Mouse (Mus musculus): ENCODE results near the gene AI413582. TPM values are rescaled to one million over a fixed set of nuclear protein-coding genes. Genes with fewer than 3 reads are reported as not detected.

AI413582 gene
- polyA plus RNA-seq (2012; rRNA removed): 98.9 and 104 TPM in 2 replicates

DNA sequence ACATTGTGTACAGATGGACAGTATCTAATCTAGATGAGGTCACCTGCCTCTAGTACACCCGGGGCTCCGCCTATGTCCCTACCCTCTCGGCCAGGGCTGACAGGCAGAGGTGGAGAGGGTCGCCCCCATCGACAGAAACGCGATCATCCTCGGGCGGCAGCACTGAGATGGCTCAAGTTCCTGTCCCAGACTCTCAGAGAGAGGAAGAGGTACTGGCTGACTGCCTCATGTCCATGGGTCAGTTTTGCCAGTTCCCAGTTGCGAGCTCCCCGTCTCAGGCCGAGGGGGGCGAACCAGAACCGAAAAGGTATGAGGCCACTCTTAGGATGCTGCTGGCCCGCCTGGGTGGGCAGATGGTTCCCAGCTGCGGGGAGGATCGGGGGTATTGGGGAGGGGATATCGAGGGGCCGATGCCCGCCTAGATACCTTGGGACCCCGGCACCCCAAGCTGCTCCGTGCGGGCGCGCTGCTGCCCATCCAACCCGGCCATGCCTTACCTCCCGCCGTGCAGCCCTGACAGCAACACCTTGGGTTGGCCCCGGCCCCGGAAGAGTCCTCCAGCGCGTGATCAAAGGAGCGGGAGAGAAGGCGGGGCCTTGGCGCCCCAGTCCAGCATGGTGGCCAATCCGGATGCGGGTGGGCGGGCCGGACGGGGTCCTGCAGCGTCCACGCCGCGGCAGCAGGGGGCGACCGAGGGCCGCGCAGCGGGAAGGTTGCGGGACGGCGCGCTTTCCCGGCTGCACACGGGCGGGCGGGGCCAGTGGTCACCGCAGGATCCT lies at the start of gene AI413582:
Gene AI413582 (minus strand): TSS at position 594 of the 779 bp plus-strand sequence.
- peak within 1 kb of the TSS; percentile 84 for H3K4me3 ChIP-seq (replicated peaks; ENCODE audit: insufficient read depth, low read depth, low read length)
- under 1% methylated on average over 57 of the region's 58 CpGs for WGBS
- TF ChIP-seq POLR2A (IDR thresholded peaks at IDR 0.05; ENCODE audit: borderline replicate concordance, insufficient read depth, low read length) (peak; percentile 70; the same call in 1 of the 2 replicates), CTCF (IDR thresholded peaks at IDR 0.05; ENCODE audit: borderline replicate concordance, insufficient read depth, low read depth, low read length) (peak; percentile 76)

DNA sequence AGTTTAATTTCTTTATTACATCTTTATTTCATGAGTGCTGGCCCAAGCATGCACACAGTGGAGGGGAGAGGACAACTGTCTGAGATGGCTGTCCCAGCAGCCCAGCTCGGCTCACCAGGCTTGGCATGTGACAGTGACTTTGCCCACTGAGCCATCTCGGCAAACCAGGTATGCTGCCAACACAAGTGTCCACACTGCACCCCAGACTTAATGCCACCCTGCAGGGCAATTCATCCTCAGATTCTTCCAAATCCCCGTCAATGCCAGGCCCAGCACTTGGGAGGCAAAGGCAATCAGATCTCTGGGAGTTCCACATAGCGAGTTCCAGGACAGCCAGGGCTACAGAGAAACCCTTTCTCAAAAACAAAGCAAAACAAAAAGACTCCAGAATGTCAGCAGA lies 47.5 kb upstream of the AI413582 start:
- Histone ChIP-seq H3K4me1 (ENCODE audit: control insufficient read depth, insufficient read depth, low read length) (peaks cover 61% of the 10 kb centered on the region), H3K27me3 (ENCODE audit: control insufficient read depth, insufficient read depth, low read length) (no peaks in the 10 kb centered on the region), H3K27ac (ENCODE audit: insufficient read depth, low read length) (peak overlapping the region; percentile 62), H3K4me3 (replicated peaks; ENCODE audit: insufficient read depth, low read depth, low read length) (no peak overlapping the region)
- peak in 1 of 2 experiments; percentile 58 for DNase-seq
- 7% methylated on average over 4 of the region's 4 CpGs for WGBS
- TF ChIP-seq POLR2A (IDR thresholded peaks at IDR 0.05; ENCODE audit: borderline replicate concordance, insufficient read depth, low read length) (no peak), CTCF (IDR thresholded peaks at IDR 0.05; ENCODE audit: borderline replicate concordance, insufficient read depth, low read depth, low read length) (no peak)

More for the DNA sequence above, at the start of gene AI413582:
- DNase-seq: peak; percentile 98 to 100
- Histone ChIP-seq H3K4me1 (ENCODE audit: control insufficient read depth, insufficient read depth, low read length) (peaks cover 26% of the 10 kb centered on the region), H3K27me3 (ENCODE audit: control insufficient read depth, insufficient read depth, low read length) (no peaks in the 10 kb centered on the region), H3K27ac (ENCODE audit: insufficient read depth, low read length) (peak within 1 kb of the TSS; percentile 91)

DNA sequence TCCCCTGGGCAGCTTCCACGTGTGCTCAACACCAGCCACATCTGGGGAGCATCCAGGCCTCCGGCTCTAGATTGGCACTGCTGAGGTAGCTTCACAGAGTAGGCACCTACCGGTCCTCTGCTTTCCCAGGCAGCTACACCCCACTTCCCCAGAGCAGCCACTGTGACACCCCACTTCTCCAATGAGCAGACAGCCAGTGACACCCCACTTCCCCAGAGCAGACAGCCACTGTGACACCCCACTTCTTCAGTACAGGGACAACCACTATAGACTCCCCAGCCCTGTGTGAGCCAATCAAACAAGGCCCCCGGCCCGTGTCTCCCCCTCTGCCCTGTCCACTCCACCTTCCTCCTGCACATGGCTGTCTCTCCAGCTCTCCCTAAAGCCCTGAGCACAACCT lies 46.4 kb upstream of the AI413582 start:
- TF ChIP-seq CTCF (IDR thresholded peaks at IDR 0.05; ENCODE audit: borderline replicate concordance, insufficient read depth, low read depth, low read length) (no peak), POLR2A (IDR thresholded peaks at IDR 0.05; ENCODE audit: borderline replicate concordance, insufficient read depth, low read length) (no peak)
- Histone ChIP-seq H3K27ac (ENCODE audit: insufficient read depth, low read length) (peak overlapping the region; percentile 47), H3K4me3 (replicated peaks; ENCODE audit: insufficient read depth, low read depth, low read length) (no peak overlapping the region), H3K4me1 (ENCODE audit: control insufficient read depth, insufficient read depth, low read length) (peaks cover 60% of the 10 kb centered on the region), H3K27me3 (ENCODE audit: control insufficient read depth, insufficient read depth, low read length) (no peaks in the 10 kb centered on the region)
- DNase-seq: no peak
- WGBS: 59% methylated on average over 5 of the region's 5 CpGs

DNA sequence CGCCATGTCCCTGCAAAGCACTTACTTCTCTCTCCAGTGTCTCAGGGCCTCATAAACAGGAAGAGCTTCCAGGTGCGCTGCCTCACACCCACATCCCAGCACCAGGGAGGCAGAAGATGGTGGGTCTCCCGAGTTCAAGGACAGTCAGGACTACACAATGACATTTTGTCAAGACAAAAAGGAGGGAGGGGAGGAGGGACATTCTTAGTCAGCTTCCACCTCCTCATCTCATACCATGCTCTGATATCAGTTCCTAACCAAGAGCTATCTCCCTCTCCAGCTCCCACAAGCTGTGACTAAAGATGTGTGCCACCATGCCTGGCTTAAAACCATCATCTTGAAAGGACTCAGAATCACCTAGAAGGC lies 45.9 kb upstream of the AI413582 start:
- Histone ChIP-seq H3K4me1 (ENCODE audit: control insufficient read depth, insufficient read depth, low read length) (peaks cover 60% of the 10 kb centered on the region), H3K27me3 (ENCODE audit: control insufficient read depth, insufficient read depth, low read length) (no peaks in the 10 kb centered on the region), H3K27ac (ENCODE audit: insufficient read depth, low read length) (peak overlapping the region; percentile 47), H3K4me3 (replicated peaks; ENCODE audit: insufficient read depth, low read depth, low read length) (no peak overlapping the region)
- DNase-seq: no peak
- WGBS: 47% methylated on average over 3 of the region's 3 CpGs
- no peak for TF ChIP-seq POLR2A (IDR thresholded peaks at IDR 0.05; ENCODE audit: borderline replicate concordance, insufficient read depth, low read length)
- no peak for TF ChIP-seq CTCF (IDR thresholded peaks at IDR 0.05; ENCODE audit: borderline replicate concordance, insufficient read depth, low read depth, low read length)

DNA sequence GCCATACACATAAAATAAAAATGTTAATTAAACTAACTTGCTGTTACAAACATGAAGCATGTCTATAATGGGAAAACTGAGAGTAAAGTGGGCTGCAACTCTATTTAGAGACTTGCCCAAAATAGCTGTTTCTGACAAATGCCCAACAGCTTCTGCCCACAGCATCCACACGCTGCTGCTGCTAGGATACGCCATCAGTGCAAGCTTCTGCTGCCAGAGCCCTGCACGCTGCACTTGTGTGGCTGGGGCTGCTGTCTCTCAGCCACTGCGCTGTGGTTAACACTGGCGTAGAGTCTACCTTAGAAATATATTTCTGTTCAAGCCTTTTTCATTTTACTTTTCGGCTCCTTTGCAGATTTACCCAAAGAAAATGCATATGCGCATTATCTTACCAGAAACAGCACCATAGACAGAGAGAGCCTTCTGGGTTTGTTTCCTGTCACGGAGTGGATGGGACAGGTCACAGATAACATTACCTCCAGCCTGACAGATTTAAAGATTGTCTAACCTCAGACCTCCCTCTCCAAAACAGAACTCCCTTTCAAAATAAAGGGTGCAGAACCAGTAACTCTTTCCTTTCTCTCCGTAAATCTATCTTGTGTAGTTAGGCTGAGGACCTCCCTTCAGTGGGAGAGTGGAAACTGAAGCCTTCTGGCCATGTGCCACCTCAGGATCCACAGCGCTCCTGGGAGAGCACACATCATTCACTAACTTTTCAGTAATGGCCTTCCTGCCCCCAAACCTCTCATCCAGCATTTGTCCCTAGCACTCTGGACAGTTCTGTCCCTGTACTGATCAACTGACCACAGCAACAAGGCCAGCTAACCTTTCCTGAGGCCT lies 45.3 kb upstream of the AI413582 start:
- peak overlapping the region; percentile 63 for H3K27ac ChIP-seq (ENCODE audit: insufficient read depth, low read length)
- 44% methylated on average over 10 of the region's 10 CpGs for WGBS
- no peak overlapping the region for H3K4me3 ChIP-seq (replicated peaks; ENCODE audit: insufficient read depth, low read depth, low read length)
- no peaks in the 10 kb centered on the region for H3K27me3 ChIP-seq (ENCODE audit: control insufficient read depth, insufficient read depth, low read length)
- TF ChIP-seq CTCF (IDR thresholded peaks at IDR 0.05; ENCODE audit: borderline replicate concordance, insufficient read depth, low read depth, low read length): no peak
- no peak for TF ChIP-seq POLR2A (IDR thresholded peaks at IDR 0.05; ENCODE audit: borderline replicate concordance, insufficient read depth, low read length)
- DNase-seq: peak in 1 of 2 experiments; percentile 47
- peaks cover 64% of the 10 kb centered on the region for H3K4me1 ChIP-seq (ENCODE audit: control insufficient read depth, insufficient read depth, low read length)

DNA sequence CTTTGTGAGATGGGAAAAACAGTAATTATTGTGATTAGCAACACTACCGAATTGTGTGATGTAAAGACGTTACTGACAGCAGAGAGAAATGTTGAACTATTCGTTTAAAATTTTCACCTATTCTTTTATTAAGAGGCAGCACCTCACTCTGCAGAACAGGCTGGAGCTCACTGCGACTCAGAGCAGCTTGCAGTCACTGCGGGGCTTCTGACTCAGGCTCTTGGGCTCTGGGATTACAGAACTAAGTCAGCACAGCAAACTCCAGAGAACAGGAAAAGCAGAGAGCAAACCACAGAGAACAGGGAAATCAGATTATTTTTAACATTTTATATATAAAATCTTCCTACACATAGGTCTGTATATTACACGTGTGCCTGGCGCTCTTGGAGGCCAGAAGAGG lies 44.0 kb upstream of the AI413582 start:
- 34% methylated on average over 7 of the region's 7 CpGs for WGBS
- Histone ChIP-seq H3K4me1 (ENCODE audit: control insufficient read depth, insufficient read depth, low read length) (peaks cover 65% of the 10 kb centered on the region), H3K4me3 (replicated peaks; ENCODE audit: insufficient read depth, low read depth, low read length) (no peak overlapping the region), H3K27ac (ENCODE audit: insufficient read depth, low read length) (peak overlapping the region; percentile 63; the same call in 1 of the 2 replicates), H3K27me3 (ENCODE audit: control insufficient read depth, insufficient read depth, low read length) (no peaks in the 10 kb centered on the region)
- no peak for TF ChIP-seq CTCF (IDR thresholded peaks at IDR 0.05; ENCODE audit: borderline replicate concordance, insufficient read depth, low read depth, low read length)
- no peak for TF ChIP-seq POLR2A (IDR thresholded peaks at IDR 0.05; ENCODE audit: borderline replicate concordance, insufficient read depth, low read length)
- DNase-seq: peak in 1 of 2 experiments; percentile 66

DNA sequence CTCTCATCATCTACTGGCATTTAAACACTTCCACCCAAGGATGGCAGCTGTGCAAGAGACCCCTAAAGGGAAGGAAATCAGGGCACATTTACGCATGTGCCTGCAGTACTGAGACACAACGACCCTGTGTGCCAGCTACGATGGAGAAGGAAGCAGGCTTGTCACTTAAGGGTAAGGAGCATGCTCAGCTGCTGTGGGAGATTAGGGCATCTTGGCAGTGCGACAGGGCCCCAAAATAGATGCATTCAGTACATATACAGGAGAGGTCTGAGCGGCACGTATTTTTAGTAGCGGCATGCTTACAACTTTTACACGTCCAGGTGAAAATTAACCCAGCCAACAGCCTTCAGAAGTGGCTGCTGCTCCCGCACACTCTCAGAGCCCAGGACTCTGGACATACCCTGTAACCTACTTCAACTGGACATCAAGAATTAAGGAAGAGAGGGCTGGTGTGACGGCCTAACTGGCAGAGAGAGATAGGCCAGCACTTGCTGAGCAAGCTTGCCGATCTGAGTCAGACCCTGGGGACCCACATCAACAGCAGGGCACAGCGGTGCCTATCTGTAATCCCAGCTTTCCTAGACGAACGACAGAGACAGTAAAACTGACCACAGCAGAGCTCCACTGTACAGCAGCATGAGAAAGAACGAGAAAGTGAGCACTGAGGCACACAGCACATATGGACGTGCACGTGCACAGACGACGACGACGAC lies 38.1 kb upstream of the AI413582 start:
- peak; percentile 65 to 70 for DNase-seq

More for the DNA sequence above, 38.1 kb upstream of the AI413582 start:
- WGBS: 24% methylated on average over 21 of the region's 21 CpGs
- Histone ChIP-seq H3K27me3 (ENCODE audit: control insufficient read depth, insufficient read depth, low read length) (no peaks in the 10 kb centered on the region), H3K4me3 (replicated peaks; ENCODE audit: insufficient read depth, low read depth, low read length) (no peak overlapping the region), H3K27ac (ENCODE audit: insufficient read depth, low read length) (peak overlapping the region; percentile 70), H3K4me1 (ENCODE audit: control insufficient read depth, insufficient read depth, low read length) (peaks cover 59% of the 10 kb centered on the region)
- TF ChIP-seq CTCF (IDR thresholded peaks at IDR 0.05; ENCODE audit: borderline replicate concordance, insufficient read depth, low read depth, low read length): no peak
- no peak for TF ChIP-seq POLR2A (IDR thresholded peaks at IDR 0.05; ENCODE audit: borderline replicate concordance, insufficient read depth, low read length)
